Mouse (Mus musculus): ENCODE measurements at regions not wholly inside any gene's neighbourhood (a gene's known extent, or its start where the extent isn't known, plus 50 kb on each side); places are given as distances from the start of the nearest gene placed in this dataset.

GRCm38 (mm10) chr3:101690779-101691178 lies 86.3 kb upstream of the Atp1a1 start:
- TF ChIP-seq POLR2A (IDR thresholded peaks at IDR 0.05; ENCODE audit: insufficient read length, low read depth) (no peak), USF1 (IDR thresholded peaks at IDR 0.05; ENCODE audit: low read depth) (no peak), TCF3 (IDR thresholded peaks at IDR 0.05; ENCODE audit: insufficient read length, low read depth) (no peak), E2F4 (IDR thresholded peaks at IDR 0.05; ENCODE audit: insufficient read depth) (no peak), MAX (IDR thresholded peaks at IDR 0.05; ENCODE audit: low read depth) (no peak), MYOG (IDR thresholded peaks at IDR 0.05; ENCODE audit: control insufficient read depth in 1 of 3, insufficient read depth in 1 of 3, insufficient read length in 2 of 3, low read depth in 2 of 3) (no peak), POLR2AphosphoS2 (IDR thresholded peaks at IDR 0.05; ENCODE audit: insufficient read length, low read depth) (no peak), TCF12 (IDR thresholded peaks at IDR 0.05; ENCODE audit: insufficient read depth, poor library complexity, severe bottlenecking) (no peak), MYOD1 (IDR thresholded peaks at IDR 0.05; ENCODE audit: control insufficient read depth in 1 of 3, insufficient read length in 2 of 3, low read depth in 2 of 3) (no peak)
